Mouse (Mus musculus): ENCODE data around the gene Sox1. TPM values are rescaled to one million over a fixed set of nuclear protein-coding genes. Genes with fewer than 3 reads are reported as not detected.

Sox1 gene
- polyA plus RNA-seq (2017; shearing (Covaris generic)), result not detected

GRCm38 (mm10) chr8:12395071-12396031 is at the start of gene Sox1:
TSS of gene Sox1 (plus strand) at chr8:12395295.

Other genes starting within 250 kb of the Sox1 start
- not detected for gene A230072I06Rik, start 116.5 kb upstream of the Sox1 start, polyA plus RNA-seq (2017; shearing (Covaris generic))
- gene Spaca7, start 177.7 kb downstream of the Sox1 start, polyA plus RNA-seq (2017; shearing (Covaris generic)), result not detected

All from effector memory CD4-positive, alpha-beta T cell, adult 5 months (primary cell).